Mouse (Mus musculus): ENCODE data around the gene Arhgap42. TPM values are rescaled to one million over a fixed set of nuclear protein-coding genes. Genes with fewer than 3 reads are reported as not detected.

Gene Arhgap42
- total RNA-seq, 4 experiments from 2014 or later = 6.5 to 8.5 (median 6.7) TPM

- no peak for DNase-seq (ENCODE audit: low spot score)
Measured at GRCm38 (mm10) chr9:9210464-9210863, 28.4 kb downstream of the Arhgap42 start.

- no peak for DNase-seq (ENCODE audit: low spot score)
Measured at GRCm38 (mm10) chr9:9208205-9208604, 30.7 kb downstream of the Arhgap42 start.

GRCm38 (mm10) chr9:9207251-9207650 lies 31.6 kb downstream of the Arhgap42 start:
- no peak for DNase-seq (ENCODE audit: low spot score)

- no peak for DNase-seq (ENCODE audit: low spot score)
Measured at GRCm38 (mm10) chr9:9200827-9201388, 38.0 kb downstream of the Arhgap42 start.

GRCm38 (mm10) chr9:9199170-9199841 lies 39.6 kb downstream of the Arhgap42 start:
- DNase-seq (ENCODE audit: low spot score) = no peak

- DNase-seq (ENCODE audit: low spot score) = no peak
Measured at GRCm38 (mm10) chr9:9198645-9199044, 40.3 kb downstream of the Arhgap42 start.

GRCm38 (mm10) chr9:9196046-9196445 lies 42.9 kb downstream of the Arhgap42 start:
- DNase-seq (ENCODE audit: low spot score) = no peak

- no peak for DNase-seq (ENCODE audit: low spot score)
Measured at GRCm38 (mm10) chr9:9194496-9194895, 44.4 kb downstream of the Arhgap42 start.

GRCm38 (mm10) chr9:9192716-9193115 lies 46.2 kb downstream of the Arhgap42 start:
- DNase-seq (ENCODE audit: low spot score) = peak; percentile 53

- DNase-seq (ENCODE audit: low spot score) = no peak
Measured at GRCm38 (mm10) chr9:9190835-9191234, 48.1 kb downstream of the Arhgap42 start.

GRCm38 (mm10) chr9:9188167-9188566 lies 50.7 kb downstream of the Arhgap42 start:
- no peak for DNase-seq (ENCODE audit: low spot score)

- DNase-seq (ENCODE audit: low spot score) = no peak
Measured at GRCm38 (mm10) chr9:9177745-9178144, 61.2 kb downstream of the Arhgap42 start.

- no peak for DNase-seq (ENCODE audit: low spot score)
Measured at GRCm38 (mm10) chr9:9174924-9175323, 64.0 kb downstream of the Arhgap42 start.

- no peak for DNase-seq (ENCODE audit: low spot score)
Measured at GRCm38 (mm10) chr9:9174206-9174605, 64.7 kb downstream of the Arhgap42 start.

- no peak for DNase-seq (ENCODE audit: low spot score)
Measured at GRCm38 (mm10) chr9:9173091-9173490, 65.8 kb downstream of the Arhgap42 start.

- no peak for DNase-seq (ENCODE audit: low spot score)
Measured at GRCm38 (mm10) chr9:9171146-9171816, 67.6 kb downstream of the Arhgap42 start.

GRCm38 (mm10) chr9:9165641-9166063 lies 73.2 kb downstream of the Arhgap42 start:
- peak; percentile 54 for DNase-seq (ENCODE audit: low spot score)

GRCm38 (mm10) chr9:9160736-9161135 lies 78.2 kb downstream of the Arhgap42 start:
- DNase-seq (ENCODE audit: low spot score) = no peak

GRCm38 (mm10) chr9:9158241-9158640 lies 80.7 kb downstream of the Arhgap42 start:
- DNase-seq (ENCODE audit: low spot score) = no peak

- no peak for DNase-seq (ENCODE audit: low spot score)
Measured at GRCm38 (mm10) chr9:9157425-9157824, 81.5 kb downstream of the Arhgap42 start.

- DNase-seq (ENCODE audit: low spot score) = no peak
Measured at GRCm38 (mm10) chr9:9154636-9155035, 84.3 kb downstream of the Arhgap42 start.

- DNase-seq (ENCODE audit: low spot score) = no peak
Measured at GRCm38 (mm10) chr9:9144301-9145121, 94.4 kb downstream of the Arhgap42 start.

Measured in heart, adult 8-10 months (tissue).